Mouse (Mus musculus): ENCODE results near the gene Cnot6l. TPM values are rescaled to one million over a fixed set of nuclear protein-coding genes. Genes with fewer than 3 reads are reported as not detected.

The Cnot6l gene
- polyA plus RNA-seq, 1 experiment from 2014 or later: 25.5 TPM

- Histone ChIP-seq H3K27me3 (ENCODE audit: control insufficient read depth, insufficient read depth, low read length) (no peaks in the 10 kb centered on the region), H3K27ac (ENCODE audit: low read length) (no peak overlapping the region), H3K4me3 (ENCODE audit: low read depth, low read length) (no peak overlapping the region), H3K4me1 (ENCODE audit: control insufficient read depth, insufficient read depth, low read length) (no peaks in the 10 kb centered on the region), H3K9me3 (ENCODE audit: control insufficient read depth, low read depth, low read length) (peaks cover 3% of the 10 kb centered on the region; the same call in 1 of the 2 replicates), H3K4me2 (replicated peaks; ENCODE audit: low read depth, low read length) (no peak overlapping the region), H3K9ac (replicated peaks; ENCODE audit: low read depth, low read length) (no peak overlapping the region), H3K36me3 (ENCODE audit: control insufficient read depth, insufficient read depth, low read length) (no peaks in the 10 kb centered on the region)
- no peak for ATAC-seq (ENCODE audit: insufficient number of reproducible peaks, insufficient read depth, low FRiP score, low read depth)
- WGBS: 73% methylated on average over 3 of the region's 3 CpGs
Measured at GRCm38 (mm10) chr5:96170443-96170842, 6.5 kb upstream of the Cnot6l start.

DNA sequence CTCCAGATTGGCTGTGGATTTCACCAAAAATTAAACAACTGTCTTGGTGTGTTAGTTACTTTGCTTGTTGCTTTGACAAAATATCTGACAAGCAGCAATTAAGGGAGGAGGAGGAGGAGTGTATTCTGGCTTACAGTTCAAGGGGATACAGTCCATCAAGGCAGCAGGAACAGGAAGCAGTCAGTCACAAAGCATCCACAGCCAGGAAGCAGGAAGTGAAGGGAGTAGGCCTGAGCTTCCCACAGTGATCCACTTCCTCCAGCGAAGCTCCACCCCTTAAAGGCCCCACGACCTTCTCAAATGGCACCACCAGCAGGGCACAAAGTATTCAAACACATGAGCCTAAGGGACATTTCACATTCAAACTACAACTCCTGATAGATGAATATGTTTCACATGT is 2.8 kb upstream of the Cnot6l start:
- Histone ChIP-seq H3K27ac (ENCODE audit: low read length) (no peak overlapping the region), H3K4me1 (ENCODE audit: control insufficient read depth, insufficient read depth, low read length) (0 out of 2 replicates have a peak, but pooled peaks cover 8% of the 10 kb centered on the region), H3K9ac (replicated peaks; ENCODE audit: low read depth, low read length) (no peak overlapping the region), H3K27me3 (ENCODE audit: control insufficient read depth, insufficient read depth, low read length) (no peaks in the 10 kb centered on the region), H3K4me2 (replicated peaks; ENCODE audit: low read depth, low read length) (no peak overlapping the region), H3K36me3 (ENCODE audit: control insufficient read depth, insufficient read depth, low read length) (no peaks in the 10 kb centered on the region), H3K4me3 (ENCODE audit: low read depth, low read length) (no peak overlapping the region), H3K9me3 (ENCODE audit: control insufficient read depth, low read depth, low read length) (peaks cover 3% of the 10 kb centered on the region; the same call in 1 of the 2 replicates)
- ATAC-seq (ENCODE audit: insufficient number of reproducible peaks, insufficient read depth, low FRiP score, low read depth): no peak
- 83% methylated on average over 2 of the region's 2 CpGs for WGBS

DNA sequence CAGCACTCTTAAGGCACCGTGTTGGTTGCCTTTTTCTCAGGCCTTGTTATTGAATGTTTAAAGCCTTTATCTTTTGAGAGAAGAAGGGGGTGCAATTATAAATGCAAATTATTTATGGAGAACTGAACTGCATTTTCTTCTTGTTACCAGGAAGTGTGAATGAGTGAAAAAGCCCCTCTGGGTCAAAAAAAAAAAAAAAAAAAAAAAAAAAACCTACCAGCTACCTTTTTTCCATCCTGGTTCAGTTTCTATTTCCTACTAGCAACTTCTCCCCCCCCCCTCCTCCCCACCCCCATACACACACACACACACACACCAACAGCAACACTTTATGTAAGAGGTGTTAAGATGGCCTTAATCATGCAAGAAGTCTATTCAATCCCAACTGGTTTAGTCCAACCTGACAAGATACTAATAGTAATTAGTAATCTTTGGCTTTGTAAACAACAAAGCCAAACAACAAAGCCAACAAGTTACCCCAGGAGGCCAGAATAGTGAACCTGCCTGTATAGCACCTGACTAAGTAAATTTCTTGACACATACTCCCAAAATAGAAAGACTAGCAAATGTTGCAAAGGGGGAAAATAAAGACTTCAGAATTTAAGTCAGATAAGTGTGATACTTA is 463 bp downstream of the Cnot6l start:
- 0% methylated on average over 1 of the region's 1 CpGs for WGBS
- no peak for ATAC-seq (ENCODE audit: insufficient number of reproducible peaks, insufficient read depth, low FRiP score, low read depth)
- Histone ChIP-seq H3K27ac (ENCODE audit: low read length) (peak overlapping the region; percentile 99), H3K27me3 (ENCODE audit: control insufficient read depth, insufficient read depth, low read length) (no peaks in the 10 kb centered on the region), H3K4me3 (ENCODE audit: low read depth, low read length) (peak overlapping the region; percentile 96), H3K4me2 (replicated peaks; ENCODE audit: low read depth, low read length) (peak overlapping the region; percentile 82), H3K4me1 (ENCODE audit: control insufficient read depth, insufficient read depth, low read length) (0 out of 2 replicates have a peak, but pooled peaks cover 13% of the 10 kb centered on the region), H3K36me3 (ENCODE audit: control insufficient read depth, insufficient read depth, low read length) (no peaks in the 10 kb centered on the region), H3K9ac (replicated peaks; ENCODE audit: low read depth, low read length) (peak overlapping the region; percentile 55), H3K9me3 (ENCODE audit: control insufficient read depth, low read depth, low read length) (peaks cover 3% of the 10 kb centered on the region; the same call in 1 of the 2 replicates)

DNA sequence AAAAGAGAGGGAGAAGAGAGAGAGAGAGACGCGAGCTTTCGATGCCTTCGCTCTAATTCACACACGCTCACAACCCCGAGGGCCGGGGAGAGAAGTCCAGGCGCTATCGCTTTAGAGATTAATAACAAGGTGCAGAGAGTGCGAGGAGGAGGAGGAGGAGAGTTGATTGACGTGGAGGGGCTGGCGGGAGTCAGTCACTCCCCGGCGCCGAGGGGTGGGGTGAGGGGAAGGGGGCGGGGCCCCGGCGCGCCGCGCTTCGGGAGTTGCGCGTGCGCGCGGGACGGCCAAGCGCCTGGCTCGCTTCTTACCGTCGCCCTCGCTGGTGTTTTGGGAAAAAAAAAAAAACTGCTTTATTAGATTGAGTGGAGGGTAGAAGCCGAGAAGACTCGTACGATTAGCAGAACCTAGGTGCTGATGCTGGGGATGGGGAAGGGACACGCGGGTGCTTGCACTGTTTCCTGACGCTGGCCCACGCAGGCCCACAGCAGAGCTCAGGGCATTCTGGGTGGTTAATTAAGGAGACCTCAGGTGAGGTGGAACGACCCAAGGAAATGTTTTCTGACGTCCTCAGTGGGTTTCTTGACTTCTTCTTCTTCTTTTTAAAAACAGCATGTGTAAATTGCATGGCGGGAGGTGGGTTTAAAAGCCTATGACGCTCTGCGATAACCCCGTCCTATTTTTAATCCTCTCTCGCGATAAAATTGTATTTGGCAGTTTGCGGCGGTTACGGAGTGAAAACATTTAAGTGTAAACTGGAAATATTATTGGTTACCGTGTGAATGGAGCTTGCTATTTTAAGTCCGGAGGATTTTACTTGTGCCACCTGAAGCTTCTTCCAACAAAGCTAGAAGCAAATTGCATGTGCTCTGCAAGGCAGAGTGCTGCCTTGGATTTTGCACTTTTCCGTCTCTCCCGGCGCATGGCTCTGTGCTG is 1.3 kb downstream of the Cnot6l start:
- Histone ChIP-seq H3K9ac (replicated peaks; ENCODE audit: low read depth, low read length) (peak overlapping the region; percentile 98), H3K4me1 (ENCODE audit: control insufficient read depth, insufficient read depth, low read length) (0 out of 2 replicates have a peak, but pooled peaks cover 13% of the 10 kb centered on the region), H3K4me3 (ENCODE audit: low read depth, low read length) (peak overlapping the region; percentile 96), H3K4me2 (replicated peaks; ENCODE audit: low read depth, low read length) (peak overlapping the region; percentile 82), H3K36me3 (ENCODE audit: control insufficient read depth, insufficient read depth, low read length) (no peaks in the 10 kb centered on the region), H3K9me3 (ENCODE audit: control insufficient read depth, low read depth, low read length) (peaks cover 3% of the 10 kb centered on the region; the same call in 1 of the 2 replicates), H3K27me3 (ENCODE audit: control insufficient read depth, insufficient read depth, low read length) (no peaks in the 10 kb centered on the region), H3K27ac (ENCODE audit: low read length) (peak overlapping the region; percentile 99)
- ATAC-seq (ENCODE audit: insufficient number of reproducible peaks, insufficient read depth, low FRiP score, low read depth): peak; percentile 92
- under 1% methylated on average over 56 of the region's 56 CpGs for WGBS

GRCm38 (mm10) chr5:96161578-96162398 is 2.2 kb downstream of the Cnot6l start:
- H3K27ac ChIP-seq (ENCODE audit: low read length): peak overlapping the region; percentile 99
- H3K4me2 ChIP-seq (replicated peaks; ENCODE audit: low read depth, low read length): peak overlapping the region; percentile 82
- H3K27me3 ChIP-seq (ENCODE audit: control insufficient read depth, insufficient read depth, low read length): no peaks in the 10 kb centered on the region
- H3K9me3 ChIP-seq (ENCODE audit: control insufficient read depth, low read depth, low read length): peaks cover 2% of the 10 kb centered on the region; the same call in 1 of the 2 replicates
- H3K9ac ChIP-seq (replicated peaks; ENCODE audit: low read depth, low read length): peak overlapping the region; percentile 98
- H3K4me3 ChIP-seq (ENCODE audit: low read depth, low read length): peak overlapping the region; percentile 96
- H3K4me1 ChIP-seq (ENCODE audit: control insufficient read depth, insufficient read depth, low read length): 0 out of 2 replicates have a peak, but pooled peaks cover 16% of the 10 kb centered on the region
- H3K36me3 ChIP-seq (ENCODE audit: control insufficient read depth, insufficient read depth, low read length): no peaks in the 10 kb centered on the region
- peak; percentile 38 for ATAC-seq (ENCODE audit: insufficient number of reproducible peaks, insufficient read depth, low FRiP score, low read depth)
- under 1% methylated on average over 85 of the region's 114 CpGs for WGBS

GRCm38 (mm10) chr5:96161263-96161577 is 2.8 kb downstream of the Cnot6l start:
- no peak; the same call in none of the 2 replicates for ATAC-seq (ENCODE audit: insufficient number of reproducible peaks, insufficient read depth, low FRiP score, low read depth)
- peak overlapping the region; percentile 96 for H3K4me3 ChIP-seq (ENCODE audit: low read depth, low read length)
- H3K27ac ChIP-seq (ENCODE audit: low read length): peak overlapping the region; percentile 99
- H3K36me3 ChIP-seq (ENCODE audit: control insufficient read depth, insufficient read depth, low read length): no peaks in the 10 kb centered on the region
- no peaks in the 10 kb centered on the region for H3K9me3 ChIP-seq (ENCODE audit: control insufficient read depth, low read depth, low read length)
- 0 out of 2 replicates have a peak, but pooled peaks cover 16% of the 10 kb centered on the region for H3K4me1 ChIP-seq (ENCODE audit: control insufficient read depth, insufficient read depth, low read length)
- under 1% methylated on average over 32 of the region's 45 CpGs for WGBS
- no peaks in the 10 kb centered on the region for H3K27me3 ChIP-seq (ENCODE audit: control insufficient read depth, insufficient read depth, low read length)
- H3K4me2 ChIP-seq (replicated peaks; ENCODE audit: low read depth, low read length): peak overlapping the region; percentile 82
- peak overlapping the region; percentile 98 for H3K9ac ChIP-seq (replicated peaks; ENCODE audit: low read depth, low read length)

GRCm38 (mm10) chr5:96160467-96161262 is 3.3 kb downstream of the Cnot6l start:
- no peaks in the 10 kb centered on the region for H3K9me3 ChIP-seq (ENCODE audit: control insufficient read depth, low read depth, low read length)
- H3K9ac ChIP-seq (replicated peaks; ENCODE audit: low read depth, low read length): peak overlapping the region; percentile 98
- no peaks in the 10 kb centered on the region for H3K27me3 ChIP-seq (ENCODE audit: control insufficient read depth, insufficient read depth, low read length)
- peak; percentile 4; the same call in 1 of the 2 replicates for ATAC-seq (ENCODE audit: insufficient number of reproducible peaks, insufficient read depth, low FRiP score, low read depth)
- peak overlapping the region; percentile 96 for H3K4me3 ChIP-seq (ENCODE audit: low read depth, low read length)
- under 1% methylated on average over 49 of the region's 50 CpGs for WGBS
- H3K36me3 ChIP-seq (ENCODE audit: control insufficient read depth, insufficient read depth, low read length): no peaks in the 10 kb centered on the region
- H3K4me1 ChIP-seq (ENCODE audit: control insufficient read depth, insufficient read depth, low read length): 0 out of 2 replicates have a peak, but pooled peaks cover 16% of the 10 kb centered on the region
- H3K27ac ChIP-seq (ENCODE audit: low read length): peak overlapping the region; percentile 99
- H3K4me2 ChIP-seq (replicated peaks; ENCODE audit: low read depth, low read length): peak overlapping the region; percentile 82

All from stomach, embryonic 14.5 days (tissue).